Mouse (Mus musculus) frontal cortex, postnatal 36 days (tissue): ENCODE data around the gene Ryr2.
A peak's percentile ranks its signal among the peaks of the same experiment; 100 is the strongest.
"Not testable (repeated sequence)": the region's sequence is repeated elsewhere in the genome, so short reads cannot be mapped to it uniquely, and the experiment has no call there.

Experiments used
- DNase-seq, 2 experiments: peaks; one replicate each; pipeline ENCODE4 v3.0.0; 2022; ENCODE audit warnings: low spot score in 2 of 2

Ryr2 gene

DNA sequence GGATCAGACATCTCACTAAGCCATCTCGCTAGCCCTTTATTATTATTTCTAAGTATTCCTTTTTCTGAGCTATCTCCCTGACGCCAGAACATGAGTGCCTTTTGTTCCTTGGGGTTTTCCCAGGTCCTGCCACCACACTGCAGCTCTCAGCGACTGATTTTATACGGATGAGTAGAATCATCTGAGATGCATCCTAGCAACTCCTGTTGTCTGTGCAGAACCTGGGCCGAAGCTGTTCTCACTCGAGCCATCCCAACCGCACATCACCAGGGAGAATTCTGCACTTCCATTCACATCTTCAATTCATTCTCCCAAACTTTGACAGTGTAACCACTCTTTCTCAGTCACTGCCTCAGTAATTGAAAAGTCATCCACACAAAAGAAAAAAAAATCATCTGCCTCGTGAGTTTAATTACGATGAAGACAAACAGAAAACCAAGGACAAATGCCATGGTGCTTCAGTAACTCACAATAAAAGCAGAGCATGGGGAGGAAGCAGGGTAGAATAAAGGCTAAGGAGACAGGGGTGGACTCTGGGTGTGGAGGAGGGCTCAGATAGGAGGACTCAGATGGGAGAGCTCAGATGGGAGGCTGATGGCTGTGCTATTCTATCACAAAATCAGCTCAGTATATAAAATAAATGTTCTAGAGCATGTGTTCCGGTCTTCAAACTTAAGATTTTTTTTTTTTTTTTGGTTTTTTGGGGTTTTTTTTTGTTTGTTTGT is 226.1 kb downstream of the Ryr2 start:
- DNase-seq, result no peak

DNA sequence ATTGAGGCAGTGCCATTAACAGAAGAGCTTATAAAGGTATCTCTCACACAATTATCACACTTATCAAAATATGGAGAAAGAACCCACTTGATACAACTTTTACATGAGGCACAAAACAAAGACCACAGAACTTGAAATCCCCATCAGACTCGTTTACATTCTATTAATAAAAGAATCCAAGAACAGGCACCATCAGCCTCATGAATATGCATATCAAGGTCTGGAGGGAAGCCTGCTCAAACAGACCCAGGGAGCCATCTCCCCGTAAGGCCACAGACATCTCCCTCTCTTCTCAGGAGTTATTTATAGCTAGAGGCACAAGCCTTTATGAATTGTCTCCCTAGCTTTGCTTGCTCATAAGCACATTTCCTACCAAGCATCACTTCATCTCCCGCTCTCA is 227.7 kb downstream of the Ryr2 start:
- no peak for DNase-seq

DNA sequence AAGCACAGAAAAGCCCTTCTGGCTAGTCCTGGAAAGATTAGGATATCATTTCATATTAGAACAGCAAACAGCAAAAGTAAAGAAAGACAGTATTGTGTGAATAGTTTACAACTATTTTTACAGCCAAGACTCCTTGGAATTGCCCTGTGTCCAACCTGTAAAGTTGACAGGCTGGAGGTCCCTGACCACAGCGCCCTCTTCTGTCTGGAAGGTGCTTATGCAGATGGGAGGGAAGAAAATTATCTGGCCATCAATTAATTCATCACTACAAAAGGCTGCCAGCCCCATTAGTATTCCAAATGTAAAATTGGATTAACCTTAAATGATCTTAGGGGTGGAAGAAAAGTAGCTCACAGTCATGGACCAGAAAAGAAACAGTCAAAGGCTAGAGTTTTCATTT is 231.9 kb downstream of the Ryr2 start:
- no peak for DNase-seq

DNA sequence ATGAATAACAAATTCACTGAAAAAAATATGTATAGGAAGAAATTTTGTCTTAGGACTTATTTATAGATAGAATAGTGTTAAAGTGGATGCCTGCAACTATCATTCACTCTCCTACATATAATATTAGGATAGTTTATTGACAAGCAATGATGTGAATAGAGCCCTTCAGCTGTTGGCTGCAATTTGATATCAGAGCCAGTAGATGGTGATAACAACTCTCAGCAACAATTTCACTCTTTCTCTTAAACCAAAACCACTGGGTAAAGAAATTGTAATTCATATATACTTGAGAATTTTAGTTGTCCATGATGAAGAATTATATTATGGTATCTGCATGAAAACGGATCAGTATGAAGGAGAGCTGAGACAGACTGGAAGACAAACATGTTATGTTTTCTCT is 236.8 kb downstream of the Ryr2 start:
- DNase-seq, result no peak

DNA sequence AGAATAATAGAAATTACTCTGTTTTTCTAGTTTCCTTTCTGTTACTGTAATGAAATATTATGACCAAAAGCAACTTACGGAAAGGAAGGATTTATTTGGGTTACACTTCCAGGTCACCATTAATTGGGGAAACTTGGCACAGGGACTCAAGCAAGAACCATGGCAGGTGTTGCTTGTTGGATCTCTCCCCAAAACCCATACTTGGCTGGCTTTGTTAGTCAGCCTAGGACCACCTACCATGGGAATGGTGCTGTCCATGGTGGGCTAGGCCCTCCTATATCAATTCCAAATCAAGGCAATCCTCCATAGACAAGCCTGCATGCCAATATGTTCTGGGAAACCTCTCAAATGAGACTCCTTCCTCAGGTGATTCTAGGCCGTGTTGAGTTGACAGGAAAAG is 237.3 kb downstream of the Ryr2 start:
- no peak for DNase-seq

DNA sequence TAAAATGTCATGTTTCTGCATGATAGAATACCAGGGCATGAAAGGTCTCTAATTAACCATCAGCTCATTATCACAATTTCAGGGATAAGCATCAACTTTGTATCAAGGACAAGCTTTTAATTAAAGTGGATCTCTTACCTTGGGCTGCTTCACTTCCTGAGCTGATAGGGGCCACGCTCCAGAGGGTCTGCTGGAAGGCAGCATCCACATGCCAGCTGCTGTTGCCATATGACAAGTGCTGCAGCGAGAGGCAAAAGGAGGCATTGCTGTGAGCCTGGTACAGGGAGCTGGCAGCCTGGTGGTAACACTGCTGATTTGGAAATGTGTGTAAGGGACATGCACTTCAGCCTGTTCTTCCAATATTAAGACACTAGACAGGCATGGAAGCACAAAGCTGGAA is 237.8 kb downstream of the Ryr2 start:
- no peak for DNase-seq

DNA sequence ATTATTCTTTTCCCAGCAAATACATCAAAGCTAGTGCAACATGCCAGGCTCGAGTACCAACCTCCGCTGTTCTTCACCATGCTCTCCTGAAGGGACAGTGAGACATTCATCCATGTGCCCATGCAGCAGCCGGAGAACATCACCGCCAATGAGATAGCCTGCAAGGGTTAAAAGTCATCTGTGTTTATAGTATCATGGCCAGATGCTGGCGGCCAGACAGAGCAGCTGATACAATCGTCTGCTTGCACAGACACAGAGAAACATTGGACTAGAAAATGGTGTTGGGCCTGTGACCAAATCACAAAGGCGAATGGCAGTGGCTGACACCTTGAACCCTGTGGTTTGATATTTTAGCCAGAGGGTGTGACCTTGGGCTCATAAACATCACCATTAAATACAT is 238.7 kb downstream of the Ryr2 start:
- no peak for DNase-seq

DNA sequence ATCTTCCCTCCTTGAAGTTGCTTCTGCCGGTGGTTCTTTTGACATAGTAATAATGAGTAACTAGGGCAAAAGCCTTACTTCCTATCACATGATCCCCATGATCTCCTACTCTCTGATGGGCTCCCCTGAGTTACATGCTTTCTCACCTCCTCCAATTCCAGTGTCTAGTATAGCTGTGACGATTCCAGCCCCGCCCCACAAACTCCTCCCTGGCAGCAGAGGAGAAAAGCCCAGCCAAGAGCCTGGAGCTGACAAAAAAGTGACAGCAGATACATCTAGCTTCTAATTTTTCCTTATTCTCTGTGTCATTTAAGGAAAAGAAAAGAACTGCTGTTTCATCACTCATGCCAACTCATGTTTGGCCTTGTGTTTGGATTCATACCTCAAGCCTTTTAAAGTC is 241.5 kb downstream of the Ryr2 start:
- peak; percentile 31 to 47 for DNase-seq

DNA sequence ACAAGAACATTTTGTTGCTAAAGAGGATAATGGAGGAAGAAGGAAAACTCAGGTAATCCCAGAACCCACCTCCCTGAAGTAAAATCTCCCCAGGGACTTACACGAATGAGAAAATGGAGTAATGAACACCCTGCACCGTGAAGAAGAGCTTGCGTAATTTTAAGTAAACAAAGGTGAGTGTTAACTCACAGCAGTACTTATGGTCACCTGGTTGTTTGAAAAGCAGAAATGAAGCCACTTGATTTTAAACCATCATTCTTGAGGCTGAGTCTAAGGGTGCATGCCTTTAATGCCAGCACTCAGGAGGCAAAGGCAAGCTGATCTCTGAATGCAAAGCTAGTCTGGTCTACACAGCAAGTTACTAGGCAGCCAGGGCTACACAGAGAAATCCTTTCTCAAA is 255.1 kb downstream of the Ryr2 start:
- DNase-seq, result no peak

DNA sequence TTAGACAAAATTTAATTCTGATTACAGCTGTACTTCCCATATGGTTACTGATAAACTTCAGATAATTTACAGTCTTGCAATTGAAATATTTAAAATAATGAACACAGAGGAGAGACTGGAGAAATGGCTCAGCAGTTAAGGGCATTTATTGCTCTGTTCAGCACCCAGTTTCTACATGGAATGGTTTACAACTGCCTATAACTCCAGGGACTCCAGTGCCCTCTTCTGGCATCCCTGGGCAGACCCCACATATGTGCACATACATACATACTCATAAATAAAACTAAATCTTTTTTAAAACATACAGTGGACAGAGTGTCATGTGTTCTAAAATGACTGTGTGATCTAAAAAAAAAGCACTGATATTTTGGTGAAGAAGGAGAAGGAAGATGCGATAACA is 262.9 kb downstream of the Ryr2 start:
- DNase-seq, result no peak

DNA sequence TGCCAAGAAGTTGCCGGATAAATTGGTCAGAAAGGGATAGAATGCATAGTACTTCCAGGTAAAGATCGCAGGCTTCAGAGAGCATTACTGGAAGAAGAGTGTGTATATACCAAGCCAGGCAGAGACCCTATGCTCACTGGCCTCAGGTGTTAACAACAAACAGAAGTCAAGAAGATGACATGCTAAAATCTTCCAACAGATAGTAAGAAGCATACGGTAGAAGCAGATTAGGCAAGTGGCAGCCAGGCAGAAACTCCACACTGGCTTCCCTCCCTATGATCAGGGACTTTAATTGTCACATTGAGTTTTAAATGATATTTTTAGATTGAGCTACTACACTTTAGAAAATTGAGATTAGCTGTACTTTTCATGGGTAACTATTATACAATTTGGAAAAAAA is 268.9 kb downstream of the Ryr2 start:
- no peak for DNase-seq

DNA sequence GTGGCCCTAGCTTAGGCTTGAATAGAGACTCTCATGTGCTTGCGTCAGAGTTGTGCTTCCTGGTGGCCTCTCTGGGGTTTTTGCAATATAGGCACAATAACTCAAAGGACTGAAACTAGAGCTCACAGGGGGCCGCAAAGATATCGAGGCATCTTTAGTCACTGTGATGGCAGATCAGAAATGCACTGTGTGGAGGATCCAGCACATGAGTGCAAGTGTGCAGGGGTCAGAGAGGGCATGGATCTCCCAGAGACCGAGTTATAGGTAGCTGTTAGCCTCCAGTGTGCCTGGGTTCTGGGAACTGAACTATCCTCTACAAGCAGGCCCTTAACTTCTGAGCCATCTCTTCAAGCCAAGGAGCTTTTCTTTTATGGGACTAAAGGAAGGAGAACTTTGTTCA is 269.6 kb downstream of the Ryr2 start:
- DNase-seq, result no peak

DNA sequence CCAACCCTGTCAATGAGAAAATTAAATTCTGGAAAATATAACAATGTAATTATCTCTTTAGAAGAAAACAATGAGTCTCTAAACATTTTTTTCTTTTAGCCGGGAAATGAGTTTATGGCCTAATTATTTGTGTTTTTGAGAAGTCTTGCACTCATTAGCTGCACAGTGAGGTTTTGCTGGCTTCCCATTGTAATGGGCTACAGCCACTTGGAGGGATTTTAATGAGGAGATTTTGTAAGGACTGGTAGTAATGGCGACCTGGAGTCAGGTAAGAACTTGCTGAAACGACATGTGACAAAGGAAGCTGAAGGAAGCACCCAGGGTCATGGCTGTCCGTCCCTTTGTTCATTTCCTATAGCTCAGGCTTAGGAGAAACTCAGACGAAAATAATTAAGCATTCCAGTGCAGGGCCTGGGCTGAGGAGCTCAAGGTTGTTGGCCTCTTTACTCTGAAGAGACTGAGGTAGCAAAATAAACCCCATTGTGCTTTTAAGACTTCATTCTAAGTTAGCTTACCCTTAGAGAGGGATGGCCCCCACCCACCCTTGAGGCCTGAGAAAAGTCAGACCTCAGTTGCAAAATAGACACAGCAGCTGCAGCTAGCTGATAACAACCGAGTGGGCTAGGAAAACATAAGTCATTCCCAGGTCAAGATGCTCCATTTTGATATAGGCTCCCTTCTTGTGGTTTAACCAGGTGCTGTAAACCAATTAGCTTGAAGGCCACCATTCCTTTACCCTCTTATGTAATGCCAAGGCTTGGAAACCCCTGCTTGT is 270.3 kb downstream of the Ryr2 start:
- DNase-seq, result no peak

DNA sequence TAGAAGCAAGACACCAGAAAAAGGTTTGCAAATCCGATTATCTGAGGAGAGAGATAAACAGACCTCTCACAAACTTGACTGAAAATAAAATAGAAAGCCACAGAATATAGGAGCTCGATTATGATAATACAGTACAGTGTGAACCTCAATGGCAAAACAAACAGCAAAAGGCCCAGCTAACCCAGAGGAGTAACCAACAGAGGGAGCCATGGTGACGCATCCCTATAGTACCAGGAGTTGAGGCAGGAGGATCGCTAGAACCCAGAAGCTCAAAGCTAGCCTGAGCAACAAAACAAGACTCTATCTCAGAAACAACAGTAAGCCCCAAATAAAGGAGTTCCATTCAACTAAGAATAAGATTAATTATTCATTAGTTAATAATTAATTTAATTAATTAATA is 275.5 kb downstream of the Ryr2 start:
- no peak for DNase-seq

DNA sequence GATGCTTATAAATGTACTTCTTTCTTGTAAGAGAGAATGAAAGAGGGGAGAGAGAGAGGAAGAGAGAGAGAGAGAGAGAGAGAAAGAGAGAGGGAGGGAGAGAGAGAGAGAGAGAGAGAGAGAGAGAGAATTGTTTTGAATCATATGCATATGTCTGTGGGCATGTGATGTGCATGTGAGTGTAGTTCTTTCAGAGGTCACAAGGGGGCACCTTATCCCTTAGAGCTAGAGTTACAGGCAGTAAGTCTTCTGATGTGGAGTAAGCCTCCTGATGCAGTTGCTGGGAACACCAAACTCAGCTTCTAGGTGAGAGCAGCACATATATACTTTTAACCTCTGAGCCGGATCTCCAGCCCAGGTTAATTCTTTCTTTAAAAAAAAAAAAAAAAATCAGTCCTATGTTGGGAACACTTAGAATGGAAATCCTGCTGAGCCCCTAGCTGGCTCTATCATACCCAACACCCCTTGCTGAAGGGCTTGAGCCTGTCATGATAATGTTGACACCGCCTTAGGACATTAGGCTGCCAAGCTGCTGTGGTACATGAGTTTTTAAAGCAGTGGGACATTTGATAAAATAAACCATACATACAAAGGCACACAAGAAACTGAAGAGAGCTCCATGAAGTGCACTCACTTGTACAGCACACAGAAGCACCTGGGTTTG is 281.1 kb downstream of the Ryr2 start:
- no peak for DNase-seq

DNA sequence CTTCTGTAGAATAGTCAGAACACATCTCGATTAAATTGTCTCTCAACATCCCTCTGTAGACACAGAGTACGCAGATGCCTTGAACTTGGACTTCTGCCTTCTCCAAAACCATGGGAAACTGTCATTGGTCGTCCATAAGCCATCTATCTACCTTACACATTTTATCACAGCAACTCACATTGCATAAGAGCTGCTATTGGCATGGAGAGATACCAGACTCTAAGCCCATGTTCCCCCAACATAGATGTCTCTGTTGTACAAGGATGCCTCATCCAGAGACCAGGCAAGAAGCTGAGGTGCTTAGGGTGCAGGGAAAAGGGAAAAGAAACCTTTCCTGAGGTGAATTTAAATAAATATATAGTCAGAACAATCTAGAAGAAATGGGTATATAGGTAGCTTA is 288.0 kb downstream of the Ryr2 start:
- DNase-seq, result no peak

DNA sequence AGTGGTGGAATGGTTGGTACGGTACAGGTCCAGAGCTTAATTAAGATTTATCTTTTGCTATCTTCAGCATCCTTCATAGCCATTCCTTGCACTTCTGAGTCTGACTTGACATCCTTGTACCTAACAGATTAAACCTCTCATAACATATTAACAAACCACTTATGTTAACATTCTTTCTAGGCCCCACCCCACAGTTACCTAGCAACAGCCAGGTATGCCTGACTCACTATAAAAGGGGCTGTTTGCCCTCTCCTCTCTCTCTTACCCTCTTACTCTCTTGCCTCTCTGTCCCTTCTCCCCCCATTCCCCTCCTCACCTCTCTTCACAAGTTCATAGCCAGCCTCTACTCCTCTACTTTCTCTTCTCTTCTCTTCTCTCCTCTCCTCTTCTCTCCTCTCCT is 297.4 kb downstream of the Ryr2 start:
- not testable (repeated sequence) for DNase-seq

DNA sequence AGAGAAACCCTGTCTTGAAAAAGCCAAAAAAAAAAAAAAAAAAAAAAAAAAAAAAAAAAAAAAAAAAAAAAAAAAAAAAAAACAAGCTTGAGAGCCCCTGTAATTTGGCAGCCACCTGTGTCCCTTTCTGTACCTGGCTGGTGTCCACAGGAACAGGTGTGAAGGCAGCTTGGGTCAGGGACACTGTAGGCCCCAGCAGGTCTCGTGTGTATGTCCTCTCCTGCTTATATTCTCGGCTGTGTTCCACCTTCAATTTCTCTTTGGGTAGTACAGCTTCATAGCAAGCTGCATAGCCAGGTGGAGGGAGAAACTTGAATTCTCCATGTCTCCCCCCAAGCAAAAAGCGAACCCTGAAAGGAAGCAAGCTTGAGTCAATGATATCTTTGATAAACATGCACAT is 314.2 kb downstream of the Ryr2 start:
- no peak for DNase-seq

DNA sequence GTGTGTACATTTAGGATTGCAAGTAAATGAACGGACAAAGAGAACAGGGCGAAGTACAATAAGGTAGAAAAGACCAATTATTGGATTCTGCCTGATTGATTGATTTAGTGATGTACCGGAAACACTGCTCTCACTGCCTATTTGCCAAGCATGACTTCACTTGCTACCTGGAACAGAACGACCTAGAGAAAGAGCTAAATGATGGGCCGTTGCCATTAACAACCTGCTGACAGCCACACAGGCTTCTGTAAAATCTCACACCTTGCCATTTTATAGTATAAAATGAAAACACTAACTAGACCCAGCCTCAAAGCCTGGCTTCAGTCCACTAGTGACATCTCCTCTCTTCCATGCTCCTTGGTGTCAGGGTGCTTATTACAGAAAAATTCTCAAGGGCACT is 316.2 kb downstream of the Ryr2 start:
- DNase-seq, result no peak

DNA sequence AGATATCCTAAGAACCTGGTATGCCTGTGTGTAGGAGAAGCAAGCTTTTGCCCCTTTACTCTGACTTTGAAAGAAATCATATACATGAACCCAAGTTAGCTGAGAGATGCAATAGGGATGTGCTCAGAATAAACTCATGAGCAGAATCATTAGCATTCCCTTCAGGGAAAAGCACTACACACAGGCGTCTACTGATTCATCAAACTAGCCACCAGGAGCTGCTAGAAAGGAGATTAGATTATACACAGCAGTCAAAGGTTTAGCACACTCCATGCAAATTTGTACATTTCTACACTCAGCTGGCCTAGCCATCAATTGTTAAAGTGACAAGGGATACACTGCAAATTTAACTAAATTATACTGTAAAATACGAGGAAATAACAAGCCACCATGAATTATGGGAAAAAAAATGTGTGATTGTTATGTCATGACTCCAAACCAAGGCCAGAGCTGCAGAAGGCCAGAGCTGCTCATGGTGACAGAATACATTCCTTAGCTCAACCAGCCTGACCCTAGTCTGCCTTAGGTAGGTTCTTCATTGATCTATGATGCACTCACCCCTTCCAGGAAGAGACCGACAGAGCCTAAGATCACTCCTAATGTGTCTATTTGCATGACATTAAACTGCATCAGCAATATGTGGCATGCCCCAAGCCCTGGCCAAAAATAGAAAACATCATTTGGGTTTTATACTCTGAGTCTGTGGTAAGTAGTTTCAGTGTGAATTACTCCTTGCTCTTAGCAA is 324.2 kb downstream of the Ryr2 start:
- no peak for DNase-seq

DNA sequence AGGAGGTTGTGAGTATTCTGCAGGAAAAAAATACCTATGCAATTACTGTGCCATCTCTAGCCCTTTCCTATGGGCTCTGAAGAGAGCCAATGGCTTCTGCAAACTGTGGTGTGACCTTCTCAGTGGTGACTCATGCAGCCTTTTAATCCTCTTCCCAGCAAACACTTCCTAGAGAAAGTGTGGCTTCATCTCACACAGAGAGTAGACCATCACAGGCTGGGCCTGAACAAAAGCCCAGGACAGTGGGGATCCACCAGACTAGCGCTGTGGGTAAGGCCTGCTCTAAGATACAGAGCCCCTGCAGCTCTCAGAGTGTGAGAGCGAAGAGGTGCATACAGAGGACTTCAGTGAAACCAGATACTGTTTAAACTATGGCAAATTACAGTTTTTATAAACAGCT is 325.7 kb downstream of the Ryr2 start:
- DNase-seq, result no peak

DNA sequence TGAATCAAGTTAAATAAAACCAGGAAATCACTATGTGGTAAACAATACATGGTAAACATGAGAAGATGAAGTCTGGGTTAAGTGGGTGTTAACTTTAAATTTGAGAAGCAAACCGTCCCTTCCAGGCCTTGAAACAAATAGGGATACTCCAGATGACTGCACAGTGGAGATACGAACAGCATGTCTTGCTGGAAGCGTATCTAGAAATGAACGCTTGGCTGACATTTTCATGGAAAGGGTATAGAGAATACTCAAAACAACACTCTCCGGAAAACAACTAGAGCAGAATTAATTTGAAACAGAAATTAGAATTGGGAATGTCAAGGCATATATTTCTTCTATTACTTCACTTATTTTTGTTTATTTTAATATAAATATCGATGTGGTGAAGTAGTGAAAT is 329.0 kb downstream of the Ryr2 start:
- no peak for DNase-seq
